Mouse (Mus musculus) heart, adult 10 weeks (tissue): ENCODE data around the gene Eml6. TPM values are rescaled to one million over a fixed set of nuclear protein-coding genes. Genes with fewer than 3 reads are reported as not detected.

Experiments used
- polyA plus RNA-seq: library from polyadenylated mRNA; stranded (reverse); fragments of 350-450 nt; fragmentation: Illumina TruSeq; extraction: RNeasy Lipid Tissue Mini Kit (QIAGEN cat#74804); gene quantifications from one replicate; pipeline ENCODE4 v1.2.3, GENCODE M21; 2014; ENCODE audit warnings: low read depth, low replicate concordance

Gene Eml6
- polyA plus RNA-seq: 3.4 TPM

GRCm38 (mm10) chr11:30025835-30026472 is at the start of gene Eml6:
Gene Eml6 (minus strand): TSS chr11:30026033.

GRCm38 (mm10) chr11:29825271-29825718 is 200.5 kb downstream of the Eml6 start, which contains the start of gene 4931440F15Rik:
Gene 4931440F15Rik (minus strand): TSS chr11:29825668.

Other genes with a start within 250 kb of the Eml6 start
- gene 4931440F15Rik, start 200.4 kb downstream of the Eml6 start, polyA plus RNA-seq: not detected
- 355 TPM for gene Sptbn1, start 242.1 kb upstream of the Eml6 start, polyA plus RNA-seq